Mouse (Mus musculus) liver, embryonic 14.5 days (tissue): ENCODE measurements around the gene Pomgnt2. TPM values are rescaled to one million over a fixed set of nuclear protein-coding genes. Genes with fewer than 3 reads are reported as not detected.

Experiments
- ATAC-seq: fragments of 200-750 bp; cut with Nextera tagmentation; 2 replicates; pipeline ENCODE4 v1.8.0; 2017; ENCODE audit warnings: moderate number of reproducible peaks, mild to moderate bottlenecking, moderate library complexity; ENCODE audit not compliant: insufficient read depth
- DNase-seq, 3 experiments: peaks; one replicate each; pipeline ENCODE4 v3.0.0-alpha.2; 2012 to 2013; ENCODE audit warnings: low read depth in 3 of 3, low spot score in 3 of 3
- H3K27ac ChIP-seq: fragments of 300-500 bp; sonication (generic); 2 replicates; pipeline ENCODE4 v1.5.1; 2014; ENCODE audit warnings: moderate library complexity, mild to moderate bottlenecking, control low read depth, inconsistent platforms
- H3K27me3 ChIP-seq: fragments of 300-500 bp; sonication (generic); 2 replicates; pipeline ENCODE4 v1.6.1; 2014; ENCODE audit warnings: mild to moderate bottlenecking, low read length, moderate library complexity; ENCODE audit not compliant: control insufficient read depth, insufficient read depth
- H3K36me3 ChIP-seq: fragments of 300-500 bp; sonication (generic); replicated peaks from 2 replicates; pipeline ENCODE4 v1.6.1; 2014; ENCODE audit warnings: low read depth; ENCODE audit not compliant: control insufficient read depth, insufficient read depth
- H3K4me1 ChIP-seq, 2 experiments: fragments of 200-500 bp in 1 of 2; fragments of 300-500 bp in 1 of 2; sonication (generic) in 1 of 2; replicated peaks; 2 replicates each; pipeline ENCODE4 v1.6.1; 2012 to 2014; ENCODE audit warnings: antibody characterized with exemption in 1 of 2, inconsistent platforms in 1 of 2, low read length in 1 of 2; ENCODE audit not compliant: control insufficient read depth in 2 of 2, insufficient read depth in 2 of 2
- H3K4me2 ChIP-seq: fragments of 300-500 bp; sonication (generic); 2 replicates; pipeline ENCODE4 v1.6.1; 2014; ENCODE audit warnings: low read depth, mild to moderate bottlenecking, control low read depth, moderate library complexity
- H3K4me3 ChIP-seq, 2 experiments: fragments of 200-500 bp in 1 of 2; fragments of 300-500 bp in 1 of 2; sonication (generic) in 1 of 2; 2 replicates each; pipeline ENCODE4 v1.5.1; 2012 to 2014; ENCODE audit warnings: low read depth in 2 of 2, low read length in 2 of 2, mild to moderate bottlenecking in 2 of 2, control low read depth in 1 of 2, inconsistent platforms in 1 of 2, moderate library complexity in 1 of 2; ENCODE audit not compliant: insufficient read depth in 1 of 2
- H3K9ac ChIP-seq: fragments of 300-500 bp; sonication (generic); replicated peaks from 2 replicates; pipeline ENCODE4 v1.6.1; 2014; ENCODE audit warnings: mild to moderate bottlenecking, control low read depth, moderate library complexity
- H3K9me3 ChIP-seq: fragments of 300-500 bp; sonication (generic); 2 replicates; pipeline ENCODE4 v1.6.1; 2016; ENCODE audit warnings: low read length, mixed read lengths; ENCODE audit not compliant: control insufficient read depth
- CTCF ChIP-seq: IDR thresholded peaks from 2 replicates; pipeline ENCODE4 v1.5.1; 2016; ENCODE audit warnings: antibody characterized with exemption, low read depth, control low read depth
- EP300 ChIP-seq: IDR thresholded peaks from 2 replicates; pipeline ENCODE4 v1.6.1; 2016; ENCODE audit warnings: antibody characterized with exemption, low read depth
- WGBS: fragments of 180-500 bp; shearing (Covaris S2); extraction: QIAGEN DNeasy Blood & Tissue Kit; methylation state at CpG from one replicate; pipeline ENCODE4 v1.1.7; 2014; ENCODE audit not compliant: insufficient replicate concordance; 5-methylcytosine and 5-hydroxymethylcytosine counted together
- polyA plus RNA-seq, 2 experiments: library from polyadenylated mRNA; depleted of rRNA in 1 of 2; stranded (reverse) in 1 of 2; unstranded in 1 of 2; fragments of >200 nt; fragmentation: Nextera tagmentation in 1 of 2; extraction: Ambion mirVana in 1 of 2; gene quantifications; 2 replicates each; pipeline versions ENCODE4 v1.2.1 to v1.2.3; 2012 to 2014

Pomgnt2 gene
- polyA plus RNA-seq, 2 experiments, result 1.7 to 1.9 TPM

DNA sequence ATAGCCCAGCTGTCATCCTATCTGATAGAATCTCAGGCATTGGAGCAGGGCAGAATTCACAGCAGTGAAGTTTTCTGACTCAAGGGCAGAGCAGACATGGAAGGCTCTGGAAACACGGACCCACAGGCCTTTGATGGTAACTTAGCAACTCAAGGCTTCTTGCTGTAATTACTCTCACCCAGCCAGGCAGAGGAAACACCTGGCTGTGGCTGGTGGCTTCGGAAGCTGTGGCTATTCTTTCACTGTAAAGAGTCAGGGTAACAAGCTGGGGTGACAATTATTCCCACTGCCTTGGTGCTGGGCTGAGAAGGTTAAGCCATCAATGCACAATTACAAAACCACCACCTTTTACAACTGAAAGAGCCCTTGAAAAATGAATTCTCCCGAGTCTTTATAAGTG, 3.9 kb downstream of the Pomgnt2 start:
- peaks cover 5% of the 10 kb centered on the region; the same call in 1 of the 2 replicates for H3K27me3 ChIP-seq
- TF ChIP-seq EP300 (no peak), CTCF (no peak)
- no peak overlapping the region for H3K4me3 ChIP-seq
- WGBS, result 30% methylated on average over 3 of the region's 3 CpGs
- no peak overlapping the region for H3K4me2 ChIP-seq
- no peaks in the 10 kb centered on the region for H3K36me3 ChIP-seq
- H3K4me1 ChIP-seq, result 0 out of 4 replicates have a peak, but pooled peaks cover 0 to 2% of the 10 kb centered on the region in 2 experiments
- no peak for ATAC-seq
- no peak for DNase-seq
- no peak overlapping the region for H3K27ac ChIP-seq
- no peaks in the 10 kb centered on the region for H3K9me3 ChIP-seq
- no peak overlapping the region for H3K9ac ChIP-seq

GRCm38 (mm10) chr9:121991041-121991440, 5.9 kb downstream of the Pomgnt2 start:
- H3K36me3 ChIP-seq, result no peaks in the 10 kb centered on the region
- ATAC-seq (no peak), DNase-seq (no peak)
- TF ChIP-seq CTCF (no peak), EP300 (no peak)
- H3K27ac ChIP-seq, result no peak overlapping the region
- no peak overlapping the region for H3K4me3 ChIP-seq
- no peak overlapping the region for H3K9ac ChIP-seq
- no peak overlapping the region for H3K4me2 ChIP-seq
- no peaks in the 10 kb centered on the region for H3K9me3 ChIP-seq
- 60% methylated on average over 5 of the region's 5 CpGs for WGBS
- H3K4me1 ChIP-seq, result 0 out of 4 replicates have a peak, but pooled peaks cover 0 to 2% of the 10 kb centered on the region in 2 experiments
- H3K27me3 ChIP-seq, result peaks cover 5% of the 10 kb centered on the region; the same call in 1 of the 2 replicates

GRCm38 (mm10) chr9:121989536-121989935, 7.4 kb downstream of the Pomgnt2 start:
- Histone ChIP-seq H3K27me3 (no peaks in the 10 kb centered on the region), H3K36me3 (no peaks in the 10 kb centered on the region), H3K9me3 (no peaks in the 10 kb centered on the region), H3K4me2 (no peak overlapping the region), H3K27ac (no peak overlapping the region), H3K4me1 (no peaks in the 10 kb centered on the region), H3K9ac (no peak overlapping the region), H3K4me3 (no peak overlapping the region)
- 58% methylated on average over 5 of the region's 5 CpGs for WGBS
- no peak for TF ChIP-seq CTCF
- no peak for DNase-seq
- no peak for ATAC-seq

DNA sequence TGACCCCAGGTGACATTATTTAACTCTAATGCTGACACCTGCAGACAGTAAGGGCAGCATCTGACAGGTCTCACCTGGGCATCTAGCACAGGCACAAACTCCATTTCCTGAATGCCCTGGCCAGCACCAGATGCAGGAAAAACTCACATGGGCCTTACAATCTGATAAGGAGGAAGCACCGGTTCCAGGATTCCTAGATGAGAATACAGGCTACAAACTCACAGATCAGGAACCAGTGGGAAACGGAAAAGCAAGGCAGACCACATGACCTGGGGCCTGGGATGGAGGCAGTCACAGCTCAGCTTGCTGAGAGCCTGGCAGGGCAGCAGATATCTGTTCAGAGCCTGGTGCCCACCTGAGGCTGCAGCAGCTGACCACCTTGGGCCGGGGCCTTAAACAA, 8.0 kb downstream of the Pomgnt2 start:
- no peak overlapping the region for H3K4me3 ChIP-seq
- no peak for DNase-seq
- no peak for ATAC-seq
- no peak overlapping the region for H3K9ac ChIP-seq
- H3K27me3 ChIP-seq, result no peaks in the 10 kb centered on the region
- no peaks in the 10 kb centered on the region for H3K36me3 ChIP-seq
- no peak overlapping the region for H3K4me2 ChIP-seq
- H3K4me1 ChIP-seq, result no peaks in the 10 kb centered on the region
- TF ChIP-seq CTCF (no peak), EP300 (no peak)
- no peak overlapping the region for H3K27ac ChIP-seq
- no peaks in the 10 kb centered on the region for H3K9me3 ChIP-seq
- 48% methylated on average over 3 of the region's 3 CpGs for WGBS

DNA sequence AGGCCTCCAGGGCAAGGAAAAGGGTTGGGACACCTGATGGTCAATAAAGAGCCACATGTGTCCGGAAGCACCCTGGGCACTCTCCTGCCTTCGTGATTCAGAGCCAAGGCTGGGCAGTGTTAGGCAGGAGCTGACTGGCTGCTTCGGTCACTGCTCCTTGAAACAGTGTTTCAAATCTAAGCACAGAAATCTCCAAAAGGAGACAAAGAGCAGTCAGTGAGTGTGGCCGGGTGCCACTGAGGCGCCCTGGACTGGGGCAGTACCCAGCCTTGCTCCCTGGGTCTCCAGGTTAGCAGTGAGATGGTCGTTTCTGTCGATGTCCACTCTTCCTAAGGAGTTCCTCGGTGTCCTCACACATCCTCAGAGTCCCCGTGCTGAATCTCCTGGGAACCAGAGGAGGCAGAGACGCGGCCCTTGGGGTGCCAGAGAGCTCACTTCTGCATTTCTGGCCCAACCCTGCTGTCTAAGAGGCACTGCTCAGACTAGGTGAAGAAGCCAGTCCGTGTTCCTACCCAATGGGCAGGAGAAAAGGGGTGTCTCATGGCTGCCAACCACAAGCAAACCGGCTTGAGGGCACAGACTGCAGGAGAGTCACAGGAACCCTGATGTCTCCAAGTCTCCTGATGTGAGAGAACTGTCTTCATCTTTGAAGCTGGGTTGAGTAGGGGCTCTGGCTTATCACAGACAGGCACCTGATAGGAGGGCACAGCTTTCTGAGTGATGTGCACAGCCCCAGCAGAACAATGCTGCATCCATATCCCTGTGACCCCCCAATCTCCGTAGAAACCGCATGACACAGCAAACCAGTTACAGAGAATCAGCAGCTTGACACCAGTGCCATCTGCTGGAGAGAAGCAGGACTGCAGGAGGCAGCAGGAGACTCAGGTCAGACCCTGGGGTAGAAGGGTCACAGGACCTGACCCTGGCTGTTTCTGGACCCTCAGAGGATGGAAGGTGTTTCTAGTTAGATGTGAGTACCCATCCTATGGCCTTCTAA, 12.1 kb downstream of the Pomgnt2 start:
- TF ChIP-seq EP300 (no peak), CTCF (peak; percentile 99)

More for the DNA sequence above, 12.1 kb downstream of the Pomgnt2 start:
- H3K9me3 ChIP-seq, result no peaks in the 10 kb centered on the region
- ATAC-seq (peak; percentile 4; the same call in 1 of the 2 replicates), DNase-seq (peak in 2 of 3 experiments; percentile 23 to 35)
- no peak overlapping the region for H3K9ac ChIP-seq
- no peak overlapping the region for H3K27ac ChIP-seq
- H3K27me3 ChIP-seq, result no peaks in the 10 kb centered on the region
- H3K4me2 ChIP-seq, result no peak overlapping the region
- no peaks in the 10 kb centered on the region for H3K4me1 ChIP-seq
- no peak overlapping the region for H3K4me3 ChIP-seq
- no peaks in the 10 kb centered on the region for H3K36me3 ChIP-seq
- WGBS, result 47% methylated on average over 15 of the region's 15 CpGs
